Mouse (Mus musculus): Measurements from ENCODE around the gene Nudt4. TPM values are rescaled to one million over a fixed set of nuclear protein-coding genes. Genes with fewer than 3 reads are reported as not detected.

Nudt4 gene
- total and polyA plus RNA-seq, 3 experiments: 23.7 to 67.4 (median 39.2) TPM

DNA sequence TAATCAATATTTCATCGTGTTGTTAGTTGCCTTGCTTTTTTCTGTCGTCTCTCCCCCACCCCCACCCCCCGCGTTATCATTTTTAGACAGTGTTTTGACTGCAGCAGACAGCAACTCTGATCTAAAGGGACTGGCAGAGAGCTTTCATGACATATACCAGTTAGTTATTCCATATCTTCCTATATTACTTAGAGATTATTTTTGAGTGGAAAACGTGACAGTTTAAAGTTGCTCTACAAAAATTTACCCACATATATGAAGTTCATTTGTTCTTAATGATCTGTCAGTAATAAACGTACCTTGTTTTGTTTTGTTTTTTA is 27.8 kb downstream of the Nudt4 start:
- H3K27ac ChIP-seq (ENCODE audit: insufficient read depth, low read depth): no peak overlapping the region
- no peaks in the 10 kb centered on the region for H3K27me3 ChIP-seq (replicated peaks)
- in situ Hi-C loops (cut with MboI; ENCODE audit: low pct_ligation_motif_present, low pct_unique_long_range_greater_than_20kb, low sequenced_read_pairs) (loop anchor here (25.0 kb wide), 1 partner anchor 551 kb away; no protein-coding TSS in a partner anchor), dilution Hi-C loops (cut with MboI; ENCODE audit: extremely low pct_ligation_motif_present, extremely low pct_unique_long_range_greater_than_20kb, low sequenced_read_pairs) (no loop called here)
- H3K4me2 ChIP-seq (ENCODE audit: insufficient read depth, low read depth, poor library complexity, severe bottlenecking): no peak overlapping the region
- H3K4me1 ChIP-seq (ENCODE audit: control insufficient read depth in 1 of 2, insufficient read depth in 2 of 2): peaks cover 3 to 42% of the 10 kb centered on the region in 2 experiments; a peak in 3 of 4 replicates
- TF ChIP-seq NRF1 (IDR thresholded peaks at IDR 0.05; ENCODE audit: low read depth, low read length) (no peak), GABPA (IDR thresholded peaks at IDR 0.05; ENCODE audit: insufficient replicate concordance, low read depth, low read length) (no peak), CHD1 (IDR thresholded peaks at IDR 0.05; ENCODE audit: low read depth, low read length) (no peak)
- H3K4me3 ChIP-seq (replicated peaks in 1 of 3; ENCODE audit: low read depth in 2 of 3, low read length in 2 of 3, poor library complexity in 1 of 3): no peak overlapping the region
- no peak overlapping the region for H3K9ac ChIP-seq (ENCODE audit: insufficient read depth, low read depth)
- peaks cover 87% of the 10 kb centered on the region for H3K79me2 ChIP-seq (replicated peaks; ENCODE audit: control insufficient read depth, extremely low read depth, insufficient read depth, poor library complexity, severe bottlenecking)
- no peaks in the 10 kb centered on the region for H3K9me3 ChIP-seq (replicated peaks; ENCODE audit: low read length)
- H3K36me3 ChIP-seq (replicated peaks in 1 of 2; ENCODE audit: control insufficient read depth in 1 of 2, insufficient read depth in 1 of 2, low read length in 1 of 2): peaks cover 0 to 13% of the 10 kb centered on the region in 2 experiments
- no peak for DNase-seq (ENCODE audit: extremely low read depth)

DNA sequence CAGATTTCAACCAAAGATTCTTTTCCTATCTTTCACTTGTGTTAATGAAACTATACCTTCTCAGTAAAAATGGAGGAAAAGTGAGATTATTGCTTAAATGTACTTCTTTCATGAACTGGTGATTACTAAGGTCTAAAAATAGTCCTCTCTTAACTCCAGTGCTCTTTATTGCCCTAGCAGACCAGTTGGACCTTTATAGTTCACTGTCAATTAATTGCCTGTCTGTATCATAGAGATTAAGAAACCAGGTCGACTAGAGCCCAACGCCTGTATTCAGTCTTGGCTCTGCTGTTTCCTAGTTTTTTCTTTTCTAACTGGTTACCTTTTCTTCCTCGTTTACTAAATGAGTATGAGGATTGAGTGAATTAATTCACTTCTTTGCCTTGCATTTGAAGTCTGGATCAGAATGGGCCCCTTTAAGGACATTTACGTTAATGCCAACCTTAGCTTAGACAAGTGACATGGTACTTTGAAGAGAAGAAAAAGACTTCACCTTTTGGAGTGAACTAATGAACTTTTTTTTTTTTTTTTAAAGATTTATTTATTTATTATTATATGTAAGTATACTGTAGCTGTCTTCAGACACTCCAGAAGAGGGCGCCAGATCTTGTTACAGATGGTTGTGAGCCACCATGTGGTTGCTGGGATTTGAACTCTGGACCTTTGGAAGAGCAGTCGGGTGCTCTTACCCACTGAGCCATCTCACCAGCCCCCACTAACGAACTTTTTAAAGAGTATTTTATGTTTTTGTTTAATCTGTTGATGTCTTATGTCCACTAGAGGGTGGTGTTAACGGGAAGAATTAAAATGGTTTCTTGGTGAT is 28.3 kb downstream of the Nudt4 start:
- no peak overlapping the region for H3K9ac ChIP-seq (ENCODE audit: insufficient read depth, low read depth)
- dilution Hi-C loops (cut with MboI; ENCODE audit: extremely low pct_ligation_motif_present, extremely low pct_unique_long_range_greater_than_20kb, low sequenced_read_pairs): no loop called here
- no peak overlapping the region for H3K27ac ChIP-seq (ENCODE audit: insufficient read depth, low read depth)
- no peak overlapping the region for H3K4me2 ChIP-seq (ENCODE audit: insufficient read depth, low read depth, poor library complexity, severe bottlenecking)
- peaks cover 0 to 12% of the 10 kb centered on the region in 2 experiments for H3K36me3 ChIP-seq (replicated peaks in 1 of 2; ENCODE audit: control insufficient read depth in 1 of 2, insufficient read depth in 1 of 2, low read length in 1 of 2)
- TF ChIP-seq MAX (IDR thresholded peaks at IDR 0.05; ENCODE audit: low read length) (no peak), SIN3A (IDR thresholded peaks at IDR 0.05; ENCODE audit: low read length) (no peak), MYC (IDR thresholded peaks at IDR 0.05; ENCODE audit: low read depth, low read length) (no peak), POLR2AphosphoS2 (IDR thresholded peaks at IDR 0.05; ENCODE audit: low read depth, low read length) (no peak)
- H3K4me1 ChIP-seq (ENCODE audit: control insufficient read depth in 1 of 2, insufficient read depth in 2 of 2): peaks cover 3 to 46% of the 10 kb centered on the region in 2 experiments; a peak in 3 of 4 replicates
- H3K4me3 ChIP-seq (replicated peaks in 1 of 3; ENCODE audit: low read depth in 2 of 3, low read length in 2 of 3, poor library complexity in 1 of 3): no peak overlapping the region
- H3K9me3 ChIP-seq (replicated peaks; ENCODE audit: low read length): no peaks in the 10 kb centered on the region
- no peak for DNase-seq (ENCODE audit: extremely low read depth)
- in situ Hi-C loops (cut with MboI; ENCODE audit: low pct_ligation_motif_present, low pct_unique_long_range_greater_than_20kb, low sequenced_read_pairs): loop anchor here (25.0 kb wide), 1 partner anchor 552 kb away; no protein-coding TSS in a partner anchor
- H3K79me2 ChIP-seq (replicated peaks; ENCODE audit: control insufficient read depth, extremely low read depth, insufficient read depth, poor library complexity, severe bottlenecking): peaks cover 90% of the 10 kb centered on the region
- H3K27me3 ChIP-seq (replicated peaks): no peaks in the 10 kb centered on the region

DNA sequence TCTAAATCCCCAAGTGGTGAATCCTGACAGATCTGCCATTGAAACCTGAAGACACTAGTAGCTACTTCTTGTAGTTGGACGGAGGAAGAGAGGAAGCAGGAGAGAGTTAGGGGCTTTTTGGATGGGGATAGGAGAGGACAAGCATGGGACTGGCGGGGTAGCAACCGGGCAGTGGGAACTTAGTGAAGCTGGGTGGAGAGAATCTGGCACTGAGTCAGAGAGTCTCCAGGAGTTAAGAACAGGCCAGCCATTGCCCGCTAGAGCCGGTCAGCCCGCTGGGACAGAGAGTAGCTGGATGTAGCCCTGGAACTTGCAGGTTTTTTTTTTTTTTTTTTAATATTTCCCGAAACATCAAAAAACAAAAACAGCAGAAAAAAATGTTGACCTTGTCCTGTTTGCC is 30.6 kb downstream of the Nudt4 start:
- no peak overlapping the region for H3K9ac ChIP-seq (ENCODE audit: insufficient read depth, low read depth)
- peaks cover 2 to 53% of the 10 kb centered on the region in 2 experiments; a peak in 3 of 4 replicates for H3K4me1 ChIP-seq (ENCODE audit: control insufficient read depth in 1 of 2, insufficient read depth in 2 of 2)
- no peak for DNase-seq (ENCODE audit: extremely low read depth)
- no peaks in the 10 kb centered on the region for H3K27me3 ChIP-seq (replicated peaks)
- H3K79me2 ChIP-seq (replicated peaks; ENCODE audit: control insufficient read depth, extremely low read depth, insufficient read depth, poor library complexity, severe bottlenecking): peaks cover 90% of the 10 kb centered on the region
- dilution Hi-C loops (cut with MboI; ENCODE audit: extremely low pct_ligation_motif_present, extremely low pct_unique_long_range_greater_than_20kb, low sequenced_read_pairs): no loop called here
- H3K4me3 ChIP-seq (replicated peaks in 1 of 3; ENCODE audit: low read depth in 2 of 3, low read length in 2 of 3, poor library complexity in 1 of 3): no peak overlapping the region
- H3K27ac ChIP-seq (ENCODE audit: insufficient read depth, low read depth): no peak overlapping the region
- H3K4me2 ChIP-seq (ENCODE audit: insufficient read depth, low read depth, poor library complexity, severe bottlenecking): no peak overlapping the region
- H3K9me3 ChIP-seq (replicated peaks; ENCODE audit: low read length): no peaks in the 10 kb centered on the region
- peaks cover 0 to 6% of the 10 kb centered on the region in 2 experiments for H3K36me3 ChIP-seq (replicated peaks in 1 of 2; ENCODE audit: control insufficient read depth in 1 of 2, insufficient read depth in 1 of 2, low read length in 1 of 2)
- in situ Hi-C loops (cut with MboI; ENCODE audit: low pct_ligation_motif_present, low pct_unique_long_range_greater_than_20kb, low sequenced_read_pairs): loop anchor here (25.0 kb wide), 1 partner anchor 554 kb away; no protein-coding TSS in a partner anchor
- TF ChIP-seq BHLHE40 (IDR thresholded peaks at IDR 0.05; ENCODE audit: low read depth, low read length) (no peak), IRF4 (IDR thresholded peaks at IDR 0.05; ENCODE audit: low read depth, low read length) (no peak), ZNF384 (IDR thresholded peaks at IDR 0.05; ENCODE audit: low read depth, low read length) (no peak), HCFC1 (IDR thresholded peaks at IDR 0.05; ENCODE audit: low read depth, low read length) (no peak), E2F4 (IDR thresholded peaks at IDR 0.05; ENCODE audit: insufficient replicate concordance, low read depth, low read length) (no peak), MAX (IDR thresholded peaks at IDR 0.05; ENCODE audit: low read length) (no peak), RCOR1 (conservative IDR thresholded peaks at IDR 0.05; ENCODE audit: low read depth, low read length) (no peak), USF2 (conservative IDR thresholded peaks at IDR 0.05; ENCODE audit: low read depth, low read length) (no peak), EP300 (IDR thresholded peaks at IDR 0.05; ENCODE audit: low read length) (no peak), TBP (conservative IDR thresholded peaks at IDR 0.05; ENCODE audit: low read depth, low read length) (no peak), KAT2A (IDR thresholded peaks at IDR 0.05; ENCODE audit: insufficient replicate concordance, low read length) (no peak), MYC (IDR thresholded peaks at IDR 0.05; ENCODE audit: low read depth, low read length) (no peak), NELFE (IDR thresholded peaks at IDR 0.05; ENCODE audit: low read depth, low read length) (no peak)
